Mouse (Mus musculus): ENCODE measurements around the gene Dennd5b. TPM values are rescaled to one million over a fixed set of nuclear protein-coding genes. Genes with fewer than 3 reads are reported as not detected.

Gene Dennd5b
- total RNA-seq, 4 experiments from 2014 or later: 16.5 to 25.7 (median 20.6) TPM

GRCm38 (mm10) chr6:149100174-149101075 lies 1.1 kb downstream of the Dennd5b start:
- DNase-seq: peak; percentile 50

GRCm38 (mm10) chr6:149098993-149099392 lies 2.5 kb downstream of the Dennd5b start:
- DNase-seq: no peak

DNA sequence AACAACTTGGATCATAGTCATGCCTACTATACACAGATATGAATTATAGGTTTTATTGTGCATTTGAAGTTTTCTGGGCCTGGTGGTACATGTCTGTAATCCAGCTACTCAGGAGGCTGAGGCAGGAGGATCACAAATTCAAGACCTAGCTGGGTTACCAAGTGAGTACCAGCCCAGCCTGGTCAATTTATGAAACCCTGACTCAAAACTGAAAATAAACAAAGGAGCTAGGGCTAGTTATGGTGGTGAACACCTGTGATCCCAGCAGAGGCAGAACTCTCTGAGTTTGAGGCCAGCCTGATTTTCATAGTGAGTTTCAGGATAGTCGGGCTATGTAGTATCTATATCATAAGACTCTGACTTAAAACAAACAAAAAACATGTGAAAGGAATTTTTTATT lies 4.2 kb downstream of the Dennd5b start:
- no peak for DNase-seq

GRCm38 (mm10) chr6:149096233-149096632 lies 5.2 kb downstream of the Dennd5b start:
- DNase-seq: no peak

DNA sequence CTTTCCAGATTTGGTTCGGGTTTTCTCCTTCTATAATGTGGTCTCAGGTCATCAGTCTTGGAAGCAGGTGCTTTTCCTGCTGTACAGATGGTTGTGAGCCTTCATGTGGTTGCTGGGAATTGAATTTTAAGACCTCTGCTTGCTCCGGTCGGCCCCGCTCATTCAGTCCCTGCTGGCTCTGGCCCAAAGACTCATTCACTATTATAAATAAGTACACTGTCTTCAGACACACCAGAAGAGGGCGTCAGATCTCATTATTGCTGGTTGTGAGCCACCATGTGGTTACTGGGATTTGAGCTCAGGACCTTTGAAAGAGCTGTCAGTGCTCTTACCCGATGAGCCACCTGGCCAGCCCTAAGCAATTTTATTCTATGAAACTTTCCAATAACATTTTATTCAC lies 6.1 kb downstream of the Dennd5b start:
- no peak for DNase-seq

DNA sequence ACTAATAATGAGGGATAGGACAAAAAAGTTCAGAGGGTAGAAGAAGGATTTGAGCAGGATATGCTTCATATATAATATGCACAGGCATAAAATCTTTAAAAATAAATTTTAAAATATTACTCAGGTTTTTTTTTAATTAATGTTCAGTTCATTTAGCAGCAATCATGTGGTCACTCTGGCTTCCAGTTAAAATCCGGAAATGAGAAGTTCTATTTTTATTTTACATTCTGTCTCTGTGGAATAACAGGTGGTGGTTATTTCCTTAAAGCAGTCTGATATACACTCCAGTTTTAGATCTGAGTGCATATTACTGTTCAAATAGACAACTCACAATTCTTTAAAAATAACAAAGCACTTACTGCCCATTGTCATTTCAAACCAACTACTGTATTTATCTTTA lies 6.9 kb downstream of the Dennd5b start:
- DNase-seq: no peak

- peak; percentile 21 for DNase-seq
Measured at GRCm38 (mm10) chr6:149093465-149093864, 8.0 kb downstream of the Dennd5b start.

DNA sequence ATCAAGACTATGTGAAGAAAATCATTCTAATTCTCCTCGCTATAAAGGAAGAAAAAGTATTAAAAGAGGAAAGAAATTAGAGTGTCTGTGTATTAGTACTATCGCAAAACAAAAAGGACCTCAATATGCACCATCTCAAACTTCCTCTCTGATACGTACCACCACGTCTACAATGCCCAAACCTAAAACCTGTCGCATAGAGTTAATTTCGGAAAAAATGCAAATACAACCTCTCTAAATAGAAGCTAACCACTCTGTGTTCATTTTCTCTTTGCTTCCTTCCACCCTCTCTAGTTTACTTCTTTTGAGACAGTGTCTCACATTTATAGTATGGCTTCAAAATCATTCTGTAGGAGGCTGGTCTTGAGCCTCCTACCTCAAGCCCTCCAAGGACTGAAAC lies 9.1 kb downstream of the Dennd5b start:
- no peak for DNase-seq

DNA sequence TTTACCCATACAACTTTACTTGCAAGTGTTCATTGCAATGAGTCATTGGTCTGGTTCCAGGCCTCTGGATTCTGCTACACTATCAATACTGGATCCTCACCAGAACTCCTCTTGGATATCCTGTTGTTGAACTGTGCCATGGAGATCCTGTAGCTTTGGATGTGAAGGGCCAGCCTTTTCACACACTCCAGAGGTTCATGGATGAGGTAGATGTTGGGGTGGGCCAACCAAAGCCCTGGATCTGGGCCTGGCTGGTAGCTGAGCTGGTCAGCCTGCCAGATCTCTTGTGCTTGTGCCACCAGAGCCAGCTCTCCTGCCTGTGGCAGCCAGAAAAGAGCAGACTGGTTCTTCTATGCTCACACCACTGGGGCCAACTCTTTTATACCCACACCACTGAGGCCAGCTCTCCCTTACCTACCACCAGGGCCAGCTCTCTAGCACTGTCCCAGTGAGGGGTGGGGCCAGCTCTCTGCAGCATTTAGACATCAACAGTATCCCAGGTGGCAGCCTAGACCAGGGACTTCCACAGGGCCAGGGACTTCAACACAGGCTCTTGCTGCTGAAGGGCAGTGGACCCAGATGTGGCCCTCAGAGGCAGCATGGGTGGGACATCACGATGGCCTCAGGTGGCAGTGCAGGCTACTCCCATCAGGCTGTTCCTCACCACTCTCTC lies 24.2 kb downstream of the Dennd5b start:
- no peak for DNase-seq

- no peak for DNase-seq
Measured at GRCm38 (mm10) chr6:149073854-149074253, 27.6 kb downstream of the Dennd5b start.

- DNase-seq: no peak
Measured at GRCm38 (mm10) chr6:149072873-149073272, 28.6 kb downstream of the Dennd5b start.

GRCm38 (mm10) chr6:149070592-149071124 lies 30.8 kb downstream of the Dennd5b start:
- DNase-seq: no peak

- DNase-seq: no peak
Measured at GRCm38 (mm10) chr6:149063382-149063781, 38.1 kb downstream of the Dennd5b start.

DNA sequence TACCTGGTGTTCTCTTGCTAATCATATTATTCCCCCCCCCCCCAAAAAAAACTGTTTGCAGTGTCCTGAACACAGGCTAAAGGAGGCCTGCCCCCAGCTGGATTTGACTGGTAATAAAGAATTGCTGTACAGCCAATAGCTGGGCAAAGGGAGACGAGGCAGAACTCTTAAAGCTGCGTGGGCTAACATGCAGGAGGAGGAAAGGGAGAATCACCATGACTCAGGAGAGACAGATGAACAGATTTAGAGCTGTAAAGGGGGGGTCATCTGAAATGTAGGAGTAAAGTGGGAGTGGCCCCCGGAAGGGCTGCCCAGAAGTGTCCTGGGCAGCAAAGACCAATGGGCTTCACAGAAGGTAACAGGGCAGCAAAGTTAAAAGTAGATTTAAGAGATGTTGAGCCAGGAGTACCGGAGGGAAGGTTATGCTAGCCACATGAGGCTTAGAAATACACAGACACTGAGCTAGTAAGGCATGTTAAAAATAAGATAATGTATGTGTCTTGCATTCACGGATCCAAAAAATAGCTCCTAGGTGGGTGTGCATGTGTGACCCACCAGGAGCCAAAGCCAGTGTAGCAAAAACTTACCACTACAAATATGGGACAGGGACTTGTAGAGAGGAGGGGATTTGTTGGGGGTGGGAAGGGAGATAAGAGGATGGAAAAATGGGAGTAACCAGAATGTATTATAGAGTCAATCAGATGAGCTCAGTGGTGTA lies 40.7 kb downstream of the Dennd5b start:
- DNase-seq: no peak

DNA sequence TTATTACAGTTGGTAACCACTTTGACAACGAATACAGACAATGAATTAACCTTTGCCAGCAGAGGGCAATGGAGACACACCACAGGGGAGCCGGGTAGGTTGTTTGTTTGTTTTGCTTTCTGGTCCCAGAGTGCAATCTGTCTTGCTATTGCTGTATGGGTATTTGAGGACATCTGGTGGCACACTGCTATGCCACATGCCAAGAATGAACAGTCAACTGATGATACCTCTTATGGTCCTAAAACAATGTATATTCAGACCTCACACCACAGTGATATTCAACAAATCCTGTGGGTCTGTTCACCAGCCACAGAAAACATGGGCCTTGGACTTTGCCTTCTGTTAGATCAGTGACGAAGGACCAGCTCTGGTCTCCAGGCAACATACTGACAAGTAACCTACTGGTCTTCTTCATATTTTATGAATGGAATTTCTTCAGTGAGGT lies 43.5 kb downstream of the Dennd5b start:
- peak; percentile 17 for DNase-seq

- DNase-seq: no peak
Measured at GRCm38 (mm10) chr6:149054780-149055179, 46.7 kb downstream of the Dennd5b start.

DNA sequence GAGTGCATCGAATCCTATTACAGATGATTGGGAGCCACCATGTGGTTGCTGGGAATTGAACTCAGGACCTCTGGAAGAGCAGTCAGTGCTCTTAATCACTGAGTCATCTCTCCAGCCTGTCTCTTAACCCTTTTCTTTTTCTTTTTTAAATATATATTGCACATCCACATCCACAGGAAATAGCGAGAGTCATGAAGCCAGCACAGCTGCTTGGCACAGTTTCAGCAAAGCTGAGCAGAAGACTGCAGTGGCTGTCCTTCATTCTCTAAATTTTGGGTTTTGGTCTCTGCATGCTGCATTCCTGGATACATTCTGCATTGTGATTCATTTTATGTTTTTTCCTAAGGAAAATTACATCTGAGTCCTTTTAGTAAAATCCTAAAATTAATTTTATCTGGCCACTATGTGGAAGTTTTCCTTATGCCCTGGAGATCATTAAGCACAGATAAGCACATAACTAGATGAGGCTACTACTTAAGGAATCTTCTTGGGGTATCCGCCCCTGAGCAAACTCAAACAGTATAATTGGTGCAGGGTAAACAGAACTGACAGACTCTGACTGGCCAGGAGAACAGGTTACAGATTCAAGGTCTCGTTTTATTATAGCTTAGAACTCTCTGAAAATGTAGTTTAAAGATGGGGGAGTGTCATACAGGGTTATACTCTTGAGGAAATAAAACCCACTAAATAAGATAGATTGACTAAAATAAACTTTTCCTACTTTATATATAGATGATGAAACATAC lies 50.3 kb downstream of the Dennd5b start:
- no peak for DNase-seq

DNA sequence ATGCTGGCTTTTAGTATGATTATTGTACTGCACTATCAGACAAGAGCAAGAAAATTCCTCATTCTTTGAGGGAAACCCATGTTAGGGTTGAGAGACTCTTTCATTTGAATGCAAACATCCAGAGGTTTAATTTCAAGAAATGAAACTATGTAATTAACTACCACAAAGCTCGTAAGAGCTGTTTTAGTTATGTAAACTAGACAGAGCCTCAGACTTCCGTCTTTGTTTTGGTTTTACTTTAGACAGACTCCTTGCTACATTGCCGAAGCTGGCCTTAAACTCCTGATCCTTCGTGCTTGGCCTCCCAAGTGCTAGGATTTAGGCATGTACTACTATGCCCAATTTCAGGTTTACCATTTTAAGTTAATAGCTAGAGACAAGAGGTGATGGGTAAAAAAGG lies 61.4 kb downstream of the Dennd5b start:
- no peak for DNase-seq

- DNase-seq: peak; percentile 21
Measured at GRCm38 (mm10) chr6:149032198-149032597, 69.3 kb downstream of the Dennd5b start.

DNA sequence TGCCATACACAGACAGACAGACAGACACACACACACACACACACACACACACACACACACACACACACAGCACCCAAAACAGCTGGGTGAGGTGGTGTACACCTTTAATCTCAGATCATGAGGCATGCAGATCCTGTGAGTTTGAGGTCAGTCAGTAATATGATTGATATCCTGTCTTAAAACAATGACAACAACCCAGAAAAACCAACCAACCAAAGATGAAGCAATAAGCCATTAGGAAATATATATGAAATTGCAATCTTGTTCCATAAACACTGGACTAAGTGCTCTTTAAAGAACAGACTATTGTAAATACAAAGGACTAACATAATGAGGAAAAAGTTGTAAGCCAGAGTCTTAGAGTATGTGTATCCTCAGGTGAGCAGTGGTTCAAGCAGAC lies 70.1 kb downstream of the Dennd5b start:
- DNase-seq: no peak

DNA sequence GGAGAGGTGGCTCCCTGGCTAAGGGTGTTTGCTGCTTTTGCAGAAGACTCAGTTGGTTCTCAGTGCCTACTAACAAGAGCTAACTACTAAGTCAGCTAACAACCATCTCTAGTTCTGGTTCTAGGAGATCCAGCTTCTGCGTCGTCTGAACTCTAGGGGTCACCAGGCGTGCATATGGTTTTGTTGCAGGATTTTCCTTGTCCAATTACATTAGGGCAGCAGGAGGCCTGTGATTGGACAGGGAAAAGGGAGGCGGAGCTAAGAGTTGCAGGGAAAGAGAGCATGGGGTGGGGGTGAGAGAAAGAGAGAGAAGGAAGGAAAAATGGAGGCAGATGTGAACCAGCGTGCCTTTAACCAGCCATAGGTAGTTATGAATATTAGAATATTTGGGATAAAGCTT lies 83.0 kb downstream of the Dennd5b start:
- no peak for DNase-seq

DNA sequence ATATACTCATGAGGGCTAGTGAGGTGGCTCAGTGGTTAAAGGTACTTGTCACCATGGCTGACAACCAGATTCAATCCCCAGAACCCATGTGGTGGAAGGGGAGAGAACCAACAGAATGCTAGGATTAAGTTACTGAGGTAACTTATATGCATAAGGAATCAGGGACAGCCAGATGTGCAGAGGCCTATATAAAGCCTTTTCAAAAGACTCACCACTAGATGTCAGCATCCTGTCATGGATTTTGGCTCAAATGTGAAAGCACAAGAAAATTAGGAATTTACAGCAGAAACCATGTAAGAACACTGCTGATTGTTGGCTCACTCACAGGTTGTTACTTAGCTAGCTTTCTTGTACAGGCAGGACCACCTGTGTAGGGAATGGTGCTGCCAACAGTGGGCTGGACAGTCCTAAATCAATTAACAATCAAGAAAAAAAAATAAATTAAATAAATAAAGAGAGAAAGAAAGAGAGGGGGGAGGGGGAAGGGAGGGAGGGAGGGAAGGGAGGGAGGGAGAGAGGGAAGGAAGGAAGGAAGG lies 90.6 kb downstream of the Dennd5b start:
- DNase-seq: no peak
